Mouse (Mus musculus) CD4-positive, CD25-positive, alpha-beta regulatory T cell, adult 2 months (primary cell): Measurements from ENCODE around the gene Cab39l.
"Not testable (repeated sequence)": the region's sequence is repeated elsewhere in the genome, so short reads cannot be mapped to it uniquely, and the experiment has no call there.

Source experiments
- DNase-seq: peaks from one replicate; pipeline ENCODE4 v3.0.0-alpha.2; 2012; ENCODE audit warnings: low read depth, low spot score

Gene Cab39l

GRCm38 (mm10) chr14:59440558-59441471 lies at the start of gene Cab39l, which contains the start of gene Setdb2:
Gene Cab39l, plus strand, starts transcription at chr14:59440972.
Gene Setdb2, minus strand, starts transcription at chr14:59440884.
- DNase-seq: peak; percentile 96

GRCm38 (mm10) chr14:59395281-59395680 lies 45.5 kb upstream of the Cab39l start, which contains the start of gene Phf11c:
Gene Phf11c, minus strand, starts transcription at chr14:59395381.
- DNase-seq: no peak

GRCm38 (mm10) chr14:59396999-59397398 lies 43.8 kb upstream of the Cab39l start:
- DNase-seq: peak; percentile 59

GRCm38 (mm10) chr14:59414979-59415378 lies 25.8 kb upstream of the Cab39l start:
- not testable (repeated sequence) for DNase-seq

GRCm38 (mm10) chr14:59418171-59418570 lies 22.6 kb upstream of the Cab39l start:
- no peak for DNase-seq

GRCm38 (mm10) chr14:59422912-59423663 lies 17.7 kb upstream of the Cab39l start:
- DNase-seq: no peak

- DNase-seq: no peak
Measured at GRCm38 (mm10) chr14:59430556-59430955, 10.2 kb upstream of the Cab39l start.

- DNase-seq: no peak
Measured at GRCm38 (mm10) chr14:59433902-59434301, 6.9 kb upstream of the Cab39l start.

GRCm38 (mm10) chr14:59435206-59435605 lies 5.6 kb upstream of the Cab39l start:
- DNase-seq: no peak

- no peak for DNase-seq
Measured at GRCm38 (mm10) chr14:59437398-59437797, 3.4 kb upstream of the Cab39l start.

- DNase-seq: no peak
Measured at GRCm38 (mm10) chr14:59438505-59438904, 2.3 kb upstream of the Cab39l start.

GRCm38 (mm10) chr14:59440039-59440438 lies 733 bp upstream of the Cab39l start:
- peak; percentile 29 for DNase-seq

- DNase-seq: peak; percentile 42
Measured at GRCm38 (mm10) chr14:59441472-59441805, 667 bp downstream of the Cab39l start.

- no peak for DNase-seq
Measured at GRCm38 (mm10) chr14:59445421-59445820, 4.6 kb downstream of the Cab39l start.

GRCm38 (mm10) chr14:59447981-59448380 lies 7.2 kb downstream of the Cab39l start:
- DNase-seq: no peak

- no peak for DNase-seq
Measured at GRCm38 (mm10) chr14:59466503-59466902, 25.7 kb downstream of the Cab39l start.

GRCm38 (mm10) chr14:59467798-59468197 lies 27.0 kb downstream of the Cab39l start:
- DNase-seq: peak; percentile 11

GRCm38 (mm10) chr14:59470781-59471180 lies 30.0 kb downstream of the Cab39l start:
- DNase-seq: no peak

- DNase-seq: peak; percentile 2
Measured at GRCm38 (mm10) chr14:59478699-59479098, 37.9 kb downstream of the Cab39l start.

- no peak for DNase-seq
Measured at GRCm38 (mm10) chr14:59485247-59485810, 44.6 kb downstream of the Cab39l start.

GRCm38 (mm10) chr14:59492376-59492775 lies 51.6 kb downstream of the Cab39l start:
- DNase-seq: no peak

- no peak for DNase-seq
Measured at GRCm38 (mm10) chr14:59497928-59498327, 57.2 kb downstream of the Cab39l start.
